Mouse (Mus musculus) kidney, adult 9 months (tissue): ENCODE data around the gene Magi3.

Source experiments
- DNase-seq: peaks from one replicate; pipeline ENCODE4 v3.0.0; 2022

Magi3 gene

DNA sequence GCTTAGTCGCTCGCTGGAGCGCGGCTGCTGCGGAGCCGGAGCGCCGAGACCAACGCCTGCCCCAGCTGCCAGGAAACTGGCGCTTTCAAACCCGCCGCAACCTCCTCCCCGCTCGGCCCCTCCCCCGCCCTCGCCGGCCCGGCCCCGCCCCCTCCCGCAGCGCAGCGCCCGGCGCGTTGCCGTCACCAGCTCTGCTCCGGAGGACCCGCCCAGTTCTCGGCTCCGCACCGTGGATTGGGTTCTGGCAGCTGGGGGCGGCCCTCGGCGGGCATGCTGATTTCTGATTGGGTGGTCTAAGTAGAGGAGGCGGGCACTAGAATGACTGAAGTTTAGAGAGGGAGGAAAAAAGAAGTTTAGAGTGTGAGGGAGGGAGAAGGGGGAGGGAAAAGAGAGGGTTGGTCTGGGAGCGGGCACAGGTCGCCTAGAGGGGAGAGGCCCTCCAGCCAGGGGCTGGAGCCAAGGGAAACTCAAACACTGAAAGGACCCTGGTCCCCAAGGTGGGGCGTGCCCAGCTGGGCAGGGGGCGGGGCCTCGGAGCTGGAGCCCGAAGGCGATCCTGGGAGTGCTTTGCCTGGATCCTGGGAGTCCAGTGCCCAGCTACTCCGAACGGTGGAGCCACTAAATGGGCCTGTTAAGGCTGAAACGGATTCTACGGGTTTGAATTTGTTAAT, at the start of gene Magi3:
Gene Magi3, minus strand, starts transcription at position 80 of the 671 bp plus-strand sequence.
- peak; percentile 99 for DNase-seq

DNA sequence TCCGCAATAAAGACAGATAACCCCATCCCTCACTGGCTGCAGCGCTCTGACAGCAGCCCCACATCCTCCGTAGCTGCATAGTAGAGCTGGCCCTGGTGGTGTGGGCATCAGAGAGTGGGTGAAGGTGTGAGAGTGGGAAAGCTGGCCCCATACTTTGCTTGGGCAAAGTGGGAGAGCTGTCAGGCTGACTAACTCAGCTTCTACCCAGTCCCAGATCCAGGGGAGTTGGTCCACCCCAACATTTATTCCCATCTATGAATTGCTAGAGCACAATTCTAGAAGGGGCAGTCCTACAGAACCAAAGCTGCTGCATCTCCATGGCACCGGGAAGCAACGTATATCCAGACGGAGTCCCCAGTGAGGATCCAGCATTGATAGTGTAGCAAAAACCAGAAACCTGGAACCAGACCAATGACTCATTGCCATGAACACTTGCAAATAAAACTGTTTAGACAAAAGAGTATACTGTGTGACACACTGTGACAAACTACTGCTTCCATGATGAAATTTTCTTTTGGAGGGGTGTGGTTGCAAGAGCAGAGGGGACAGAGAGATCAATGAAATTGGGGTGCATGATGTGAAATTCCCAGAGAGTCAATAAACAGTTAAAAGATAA, 44.5 kb upstream of the Magi3 start:
- no peak for DNase-seq

DNA sequence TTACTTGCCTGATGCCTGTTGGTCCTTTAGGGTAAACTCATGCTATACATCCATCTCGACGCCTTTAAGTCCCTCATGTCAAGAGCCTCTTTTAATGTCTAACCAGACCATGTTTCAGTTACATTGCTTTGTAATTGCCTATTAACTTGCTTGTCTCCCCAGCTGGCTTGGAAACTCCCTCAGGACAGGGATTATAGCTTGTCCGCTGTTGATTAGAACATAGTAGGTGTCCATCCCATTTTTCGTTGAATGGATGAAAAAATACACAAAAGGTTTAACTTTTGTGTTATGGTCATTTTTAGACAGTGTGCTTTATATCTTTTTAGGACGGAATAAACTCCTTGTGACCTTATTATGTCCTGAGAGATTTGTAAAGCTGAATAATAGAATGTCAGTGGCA, 40.0 kb upstream of the Magi3 start:
- DNase-seq = no peak

DNA sequence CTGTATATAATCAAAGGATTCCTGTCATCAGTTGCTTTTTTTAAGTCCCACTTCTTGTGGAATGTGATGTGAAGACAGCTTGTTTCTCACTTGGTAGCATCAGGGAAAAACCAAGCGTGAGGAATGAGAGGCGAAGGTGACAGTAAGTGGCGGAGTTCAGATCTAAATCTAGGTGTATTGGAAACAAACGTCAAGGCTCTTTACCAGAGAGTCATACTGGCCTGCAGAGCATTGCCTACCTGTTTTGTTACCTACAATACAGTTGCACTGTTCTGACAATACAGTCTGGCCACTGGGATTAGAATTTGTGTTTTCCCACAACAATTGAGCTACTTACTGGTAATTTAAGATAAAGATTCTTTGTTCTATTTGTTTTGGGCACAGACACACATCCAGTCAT, 39.0 kb upstream of the Magi3 start:
- no peak for DNase-seq

- DNase-seq = no peak
These were observed 36.9 kb upstream of the Magi3 start for GRCm38 (mm10) chr3:104257041-104257440.

- DNase-seq = peak; percentile 9
These were observed 33.6 kb upstream of the Magi3 start for GRCm38 (mm10) chr3:104253760-104254159.

- DNase-seq = no peak
These were observed 27.7 kb upstream of the Magi3 start for GRCm38 (mm10) chr3:104247850-104248249.

DNA sequence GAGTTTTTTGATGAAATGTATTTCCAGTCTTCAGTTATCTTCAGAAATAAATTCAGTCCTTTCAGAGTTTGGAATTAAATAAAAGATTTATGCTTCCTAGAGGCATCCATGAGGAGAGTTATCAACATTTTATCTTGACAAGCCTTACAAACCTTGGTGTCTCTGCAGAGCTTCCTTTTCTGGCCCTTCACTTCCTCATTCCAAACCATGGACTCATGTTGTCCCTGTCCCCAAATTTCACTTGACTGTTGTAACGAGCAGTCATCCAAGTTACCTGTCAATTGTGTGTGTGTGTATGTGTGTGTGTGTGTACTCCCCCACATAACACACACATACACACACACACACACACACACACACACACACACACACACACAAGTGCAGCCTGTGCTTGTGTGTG, 26.9 kb upstream of the Magi3 start:
- DNase-seq = no peak

GRCm38 (mm10) chr3:104244373-104244772, 24.2 kb upstream of the Magi3 start:
- DNase-seq = no peak

DNA sequence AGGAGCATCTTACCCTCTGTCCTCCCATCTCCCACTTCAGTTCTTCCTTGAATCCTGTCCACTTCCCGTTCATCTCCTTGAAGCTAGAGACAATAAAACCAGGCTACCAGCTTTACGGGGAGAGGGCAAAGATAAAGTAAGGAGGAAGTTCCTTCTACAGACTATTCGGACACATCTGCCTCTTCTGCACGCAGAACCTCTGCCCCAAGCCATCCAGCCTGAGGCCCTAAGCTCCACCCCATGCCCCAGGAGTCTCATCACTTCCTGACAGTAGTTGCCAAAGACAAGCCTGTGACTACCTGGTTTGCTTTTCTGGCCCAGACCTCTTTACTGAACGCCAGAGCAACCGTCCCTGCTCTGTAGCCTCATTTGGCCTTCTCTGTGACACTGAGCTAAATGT, 23.8 kb upstream of the Magi3 start:
- DNase-seq = no peak

DNA sequence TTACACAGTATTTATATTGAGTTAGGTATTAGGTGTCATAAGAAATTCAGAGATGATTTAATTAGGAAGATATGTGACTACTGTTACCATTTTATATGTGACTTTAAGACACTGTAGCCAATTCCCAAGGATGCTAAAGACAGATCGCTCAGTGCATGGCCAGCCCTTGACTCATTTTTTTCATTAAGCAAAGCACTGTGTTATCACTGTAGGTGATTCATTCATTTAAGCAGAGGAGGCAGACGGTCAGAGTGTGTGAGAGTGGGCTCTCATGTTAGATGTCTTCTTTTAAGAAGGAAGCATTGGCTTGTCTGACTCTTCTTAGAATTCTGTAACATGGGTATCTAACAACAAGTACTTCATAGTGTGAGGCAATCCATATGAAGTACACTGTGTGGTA, 19.6 kb upstream of the Magi3 start:
- DNase-seq = no peak

GRCm38 (mm10) chr3:104239376-104239775, 19.2 kb upstream of the Magi3 start:
- no peak for DNase-seq

DNA sequence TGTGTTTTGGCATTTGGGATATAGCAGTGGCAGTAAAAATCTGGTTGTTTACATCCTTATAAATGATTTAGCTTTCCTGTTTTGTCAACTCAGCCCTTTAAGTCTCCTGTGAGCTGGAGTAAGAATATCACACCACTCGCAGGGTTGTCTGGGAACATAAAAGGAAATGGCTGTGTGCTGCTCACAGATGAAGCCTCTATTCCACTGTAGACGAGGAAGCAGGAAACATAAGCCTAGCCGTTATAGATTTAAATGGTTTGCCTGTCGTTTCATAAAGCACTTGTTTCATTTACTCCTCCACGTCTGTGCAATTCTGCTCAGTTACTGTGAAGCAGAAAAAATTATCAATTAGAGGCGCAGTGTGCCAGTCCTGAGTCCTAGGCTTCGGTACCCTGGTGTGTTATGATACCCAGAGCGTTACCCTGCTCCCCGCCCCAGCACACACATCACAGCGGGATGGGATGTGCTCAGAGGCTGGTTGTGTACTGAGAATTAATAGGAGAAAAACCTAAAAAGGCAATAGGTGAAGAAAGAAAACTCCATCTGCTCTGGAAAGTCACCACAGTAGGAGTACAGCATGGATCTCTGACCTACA, 17.8 kb upstream of the Magi3 start:
- DNase-seq = no peak

GRCm38 (mm10) chr3:104236029-104236428, 15.9 kb upstream of the Magi3 start:
- no peak for DNase-seq

DNA sequence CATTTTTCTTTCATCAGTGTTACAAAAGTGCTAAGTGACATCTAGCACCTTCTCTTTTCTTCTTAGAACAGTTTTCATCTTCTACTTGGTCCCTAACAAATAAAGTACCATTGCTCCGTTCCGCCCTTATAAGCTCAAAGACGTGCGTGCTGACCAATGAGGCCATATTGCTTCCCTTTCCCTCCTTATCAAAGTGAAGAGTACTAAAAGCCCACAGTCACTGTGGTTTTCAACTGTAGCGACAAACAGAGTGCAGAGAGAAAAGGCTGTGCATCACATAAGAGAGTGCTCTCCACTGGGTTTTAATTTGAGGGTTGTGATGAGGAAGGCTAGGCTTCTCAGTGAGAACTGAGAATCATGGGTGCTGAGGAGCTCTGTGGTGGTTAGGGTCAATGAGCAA, 14.9 kb upstream of the Magi3 start:
- DNase-seq = no peak

DNA sequence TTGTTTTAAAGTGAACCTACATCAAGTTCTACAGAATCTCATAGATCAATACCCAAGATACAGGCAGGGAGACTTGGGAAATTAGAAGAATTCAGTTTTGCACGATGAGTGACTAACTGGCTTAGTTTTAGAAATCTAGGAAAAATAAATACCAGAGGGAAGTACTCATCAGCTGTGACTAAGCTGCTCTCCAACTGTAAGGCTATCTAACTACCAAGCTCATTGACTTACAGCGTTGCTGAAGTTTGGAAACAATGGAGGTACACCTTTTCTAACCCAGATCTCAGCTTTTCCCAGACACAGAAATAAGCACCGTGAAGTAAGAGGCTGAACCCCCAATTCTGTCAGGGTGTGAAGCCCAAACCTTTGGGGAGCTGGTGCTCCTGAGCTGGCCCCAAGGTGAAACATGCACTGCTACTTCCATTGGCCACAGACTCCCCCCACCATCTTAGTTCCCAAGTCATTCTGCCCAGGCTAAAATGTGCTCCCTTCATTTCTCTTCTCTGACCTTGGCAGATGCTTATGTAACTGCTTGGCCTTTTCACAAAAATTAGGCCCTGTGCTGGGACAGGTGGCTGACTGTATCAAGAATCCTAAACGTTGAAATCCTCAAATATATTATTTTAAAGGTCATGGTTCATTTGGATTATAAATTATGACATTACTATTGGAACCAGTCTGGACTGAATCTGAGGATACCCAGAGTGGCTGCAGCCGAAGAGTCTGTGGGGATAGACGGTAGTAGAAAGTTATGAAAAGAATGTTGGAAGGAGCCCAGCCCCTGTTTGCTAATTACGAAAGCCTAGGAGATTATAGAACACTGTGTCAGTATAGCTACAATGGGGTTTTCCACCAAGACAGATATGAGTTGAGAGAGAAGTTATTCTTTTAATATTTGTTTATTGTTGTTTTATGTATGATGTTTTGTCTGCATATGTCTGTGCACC, 13.5 kb upstream of the Magi3 start:
- peak; percentile 38 for DNase-seq

DNA sequence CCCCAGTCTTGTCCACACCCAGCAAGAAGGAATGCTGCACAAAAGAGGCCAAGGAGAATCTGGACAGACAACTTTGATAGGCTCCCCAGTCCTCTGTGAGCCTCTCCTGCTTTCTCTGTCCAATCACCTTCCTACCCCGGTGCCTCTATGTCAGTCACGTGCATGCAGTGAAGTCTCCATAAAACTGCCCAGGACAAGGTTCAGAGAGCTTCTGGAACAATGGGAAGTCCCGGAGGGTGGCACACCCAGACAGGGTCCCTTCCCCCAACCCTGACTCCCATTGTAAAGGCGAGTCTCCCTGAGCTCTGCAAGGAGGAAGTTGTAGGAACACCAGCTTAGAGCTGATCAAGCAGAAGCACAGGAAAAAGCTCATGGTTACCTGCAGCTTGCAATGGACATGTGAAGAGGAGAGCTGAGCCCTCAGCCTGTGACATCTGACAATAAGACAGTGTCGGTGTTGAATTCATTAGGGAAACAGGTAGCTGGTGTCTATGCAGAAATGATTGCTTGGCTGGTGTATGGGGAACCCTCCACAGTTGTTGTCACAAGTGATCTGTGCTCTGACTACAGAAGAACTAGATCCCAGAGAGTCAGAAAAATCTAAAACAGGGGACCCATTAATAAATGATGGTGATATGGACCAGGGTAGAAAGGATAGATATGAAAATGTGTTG, 7.4 kb upstream of the Magi3 start:
- peak; percentile 60 for DNase-seq

DNA sequence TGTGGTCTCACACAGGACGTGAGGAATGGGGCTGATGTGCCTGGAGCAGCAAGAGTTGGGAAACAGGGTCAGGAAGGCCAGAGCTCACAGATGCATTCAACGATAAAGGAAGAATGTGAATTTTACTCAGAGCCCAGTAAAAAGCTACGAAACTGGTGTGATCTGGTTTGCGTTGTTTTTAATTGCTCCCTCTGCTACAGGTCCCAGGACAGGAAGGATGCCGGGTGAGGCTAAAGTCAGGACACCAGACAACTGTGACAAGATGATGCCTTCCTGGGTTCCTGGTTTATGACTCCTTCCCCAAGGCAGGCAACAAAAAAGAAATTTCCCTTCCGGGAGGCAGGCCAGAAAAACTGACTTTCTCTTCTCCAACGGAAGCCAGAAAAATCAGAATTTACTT, 6.6 kb upstream of the Magi3 start:
- DNase-seq = no peak

- DNase-seq = no peak
These were observed 982 bp upstream of the Magi3 start for GRCm38 (mm10) chr3:104221156-104221555.

DNA sequence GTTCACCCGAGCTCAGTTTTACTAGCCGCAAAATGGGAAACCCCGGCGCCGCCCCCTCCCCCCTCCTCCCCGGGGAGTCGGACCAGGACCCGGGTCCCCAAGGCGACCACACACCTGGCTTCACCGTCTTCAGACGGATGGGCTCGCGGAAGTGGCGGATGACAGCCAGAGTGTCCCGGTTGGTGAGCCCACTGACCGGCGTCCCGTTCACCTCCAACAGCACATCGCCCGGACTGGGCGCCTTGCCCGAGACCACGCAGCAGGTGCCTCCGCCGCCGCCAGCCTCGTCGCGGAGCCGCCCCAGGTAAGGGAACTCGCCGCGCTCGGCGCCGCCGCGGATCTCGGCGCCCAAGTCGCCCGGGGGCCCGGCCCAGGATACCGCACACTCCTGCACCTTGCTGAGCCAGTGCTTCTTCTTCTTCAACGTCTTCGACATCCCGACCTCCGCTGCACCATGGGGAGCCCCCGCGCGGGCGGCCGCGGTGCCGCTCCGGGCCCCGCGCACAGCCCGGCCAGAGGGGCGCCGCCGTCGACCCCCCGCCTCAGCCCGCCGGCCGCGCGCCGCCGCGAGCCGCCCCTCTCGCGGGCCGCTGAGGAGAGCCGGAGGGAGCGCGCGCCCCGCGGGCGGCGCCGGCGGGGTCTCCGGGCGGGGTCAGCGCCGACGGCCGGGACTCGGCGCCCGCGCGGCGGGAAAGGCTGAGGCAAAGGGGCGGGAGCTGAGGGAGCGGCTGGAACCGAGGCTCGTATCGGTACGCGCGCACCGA, 461 bp downstream of the Magi3 start:
- DNase-seq = peak; percentile 59

- DNase-seq = peak; percentile 30
These were observed 1.2 kb downstream of the Magi3 start for GRCm38 (mm10) chr3:104218926-104219325.

- DNase-seq = peak; percentile 11
These were observed 30.4 kb downstream of the Magi3 start for GRCm38 (mm10) chr3:104189823-104190222.
